Mouse (Mus musculus) liver, postnatal 0 days (tissue): ENCODE measurements around the gene Rbms3.

Experiments used
- CTCF ChIP-seq: sonication (generic); IDR thresholded peaks from 2 replicates; pipeline ENCODE4 v1.5.1; 2016; ENCODE audit warnings: antibody characterized with exemption, low read depth
- EP300 ChIP-seq: IDR thresholded peaks from 2 replicates; pipeline ENCODE4 v1.6.1; 2016; ENCODE audit warnings: antibody characterized with exemption, low read depth, mild to moderate bottlenecking

- no peak for TF ChIP-seq CTCF
- TF ChIP-seq EP300: no peak
Measured at GRCm38 (mm10) chr9:117151951-117152350, 477.8 kb downstream of the Rbms3 start.
